Comparison of ENCODE assay signal across 15 mouse cellular contexts in genomic region chr13:4211560-4212299, GRCm38 (mm10). TPM values are rescaled to one million over a fixed set of nuclear protein-coding genes. Genes with fewer than 3 reads are reported as not detected.
"Had no signal": no experiment of that assay in that cellular context is flagged by ENCODE, and none has a peak within 500 bp of the region (broad histone marks: within the 10 kb centered on the region; RNA-seq: fewer than 3 reads in every experiment).

No protein-coding gene starts in this region.

- H3K4me2 ChIP-seq: limb, embryonic 15.5 days; liver, embryonic 12.5 days; lung, embryonic 14.5 days; stomach, embryonic 15.5 days had no signal

- H3K9me3 ChIP-seq: limb, embryonic 15.5 days; liver, embryonic 12.5 days; stomach, embryonic 15.5 days had no signal

- H3K27me3 ChIP-seq: limb, embryonic 15.5 days; liver, embryonic 12.5 days; stomach, embryonic 15.5 days had no signal

- H3K36me3 ChIP-seq: limb, embryonic 15.5 days; liver, embryonic 12.5 days; stomach, embryonic 15.5 days had no signal

- H3K9ac ChIP-seq: limb, embryonic 15.5 days; liver, embryonic 12.5 days; lung, embryonic 14.5 days; stomach, embryonic 15.5 days had no signal

- H3K4me3 ChIP-seq: limb, embryonic 15.5 days; liver, embryonic 12.5 days; stomach, embryonic 15.5 days had no signal

- ATAC-seq: intestine, embryonic 16.5 days; liver, embryonic 12.5 days had no signal

- H3K27ac ChIP-seq: limb, embryonic 15.5 days; liver, embryonic 12.5 days; stomach, embryonic 15.5 days had no signal

- H3K4me1 ChIP-seq: limb, embryonic 15.5 days; liver, embryonic 12.5 days; stomach, embryonic 15.5 days had no signal

- DNase-seq: kidney, adult 2 months; kidney, postnatal 25 days; lung, embryonic 14.5 days; lung, postnatal 10 days; right cerebral cortex, postnatal 14 days; thymus, adult 2 months; thymus, postnatal 25 days had no signal

RNA-seq across cellular contexts. Expression of gene Akr1c19, which starts 16.8 kb away (rescaled TPM):
- total RNA-seq: layer of hippocampus, postnatal 25 days; left cerebral cortex, adult 8-10 months; left cerebral cortex, postnatal 25 days; megakaryocyte-erythroid progenitor cell, adult 5-6 weeks had no signal

RNA-seq across cellular contexts. Expression of gene Akr1c13, which starts 20.8 kb away (rescaled TPM):
- total RNA-seq: layer of hippocampus, postnatal 25 days had no signal
